Mouse (Mus musculus) small intestine, adult 2 months (tissue): ENCODE results near the gene Spata2l.

Experiments used
- CTCF ChIP-seq: fragments of 200-500 bp; IDR thresholded peaks from 2 replicates; pipeline ENCODE4 v1.5.1; 2012; ENCODE audit warnings: low read depth, mild to moderate bottlenecking, control low read depth, inconsistent platforms, low read length, moderate library complexity, mixed read lengths; ENCODE audit not compliant: insufficient replicate concordance, insufficient read length; ENCODE audit errors: extremely low read depth
- POLR2A ChIP-seq: fragments of 200-500 bp; IDR thresholded peaks from 2 replicates; pipeline ENCODE4 v1.6.1; 2012; ENCODE audit warnings: low read depth, mild to moderate bottlenecking, control low read depth, inconsistent platforms, low read length, moderate library complexity

DNA sequence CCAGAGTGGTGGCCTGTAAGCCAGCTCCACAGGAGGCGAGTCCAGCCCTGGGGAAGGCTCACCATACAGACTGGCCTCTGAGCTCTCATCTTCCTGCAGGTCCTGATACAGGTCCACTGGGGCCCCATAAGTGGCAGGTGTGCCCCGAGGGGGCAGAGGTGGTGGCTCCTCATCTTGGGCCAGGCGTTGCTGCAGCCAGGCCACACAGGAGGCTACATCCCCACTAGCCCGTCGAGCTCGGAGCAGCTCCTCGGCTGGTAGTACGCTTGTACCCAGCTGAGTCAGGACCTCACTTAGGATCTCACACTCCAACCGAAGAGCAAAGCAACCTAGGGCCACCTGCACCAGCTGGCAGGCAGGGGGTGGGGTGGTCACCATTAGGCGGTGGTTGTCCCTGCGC lies 2.3 kb downstream of the Spata2l start:
- TF ChIP-seq CTCF (no peak), POLR2A (no peak)
